Comparison of ENCODE assay signal across 26 mouse cellular contexts in the genomic region with DNA sequence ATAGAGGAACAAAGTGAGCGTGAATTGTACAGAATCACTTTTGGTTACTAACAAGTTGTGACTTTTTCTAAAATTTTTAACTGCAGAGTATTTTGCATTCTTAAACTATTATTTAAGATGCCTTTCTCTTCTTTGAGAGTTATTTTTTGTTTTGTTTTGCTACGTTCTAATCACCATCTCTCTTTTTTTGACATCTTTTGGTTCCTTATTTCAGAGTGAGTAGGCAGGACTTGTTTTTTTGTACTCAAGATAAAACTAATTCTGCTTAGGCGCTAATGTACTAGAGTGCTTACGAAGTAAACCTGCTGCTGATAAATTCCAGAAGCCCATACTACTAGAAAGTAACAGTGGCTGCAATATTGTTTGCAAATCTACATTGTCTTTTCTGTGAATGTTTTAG.
"Had no signal": no experiment of that assay in that cellular context is flagged by ENCODE, and none has a peak within 500 bp of the region (broad histone marks: within the 10 kb centered on the region; RNA-seq: fewer than 3 reads in every experiment).

No protein-coding gene starts in this region.

- H3K27me3 ChIP-seq: heart, embryonic 13.5 days; heart, embryonic 15.5 days; hindbrain, embryonic 13.5 days; hindbrain, embryonic 15.5 days; kidney, embryonic 15.5 days; limb, embryonic 13.5 days; limb, embryonic 15.5 days; liver, embryonic 12.5 days had no signal

- ATAC-seq: hindbrain, postnatal 0 days; intestine, embryonic 16.5 days; liver, embryonic 12.5 days had no signal

- H3K27ac ChIP-seq: heart, adult 2 months; heart, embryonic 13.5 days; heart, embryonic 15.5 days; hindbrain, embryonic 13.5 days; hindbrain, embryonic 15.5 days; hindbrain, postnatal 0 days; kidney, embryonic 15.5 days; kidney, postnatal 0 days; limb, embryonic 13.5 days; limb, embryonic 15.5 days; liver, embryonic 12.5 days; liver, embryonic 14.5 days had no signal

- H3K4me1 ChIP-seq: limb, embryonic 15.5 days had no signal

- H3K9me3 ChIP-seq: heart, embryonic 13.5 days; heart, embryonic 15.5 days; hindbrain, embryonic 13.5 days; hindbrain, embryonic 15.5 days; kidney, embryonic 15.5 days; limb, embryonic 13.5 days; limb, embryonic 15.5 days; liver, embryonic 12.5 days had no signal

- H3K36me3 ChIP-seq: heart, embryonic 13.5 days; heart, embryonic 15.5 days; hindbrain, embryonic 13.5 days; hindbrain, embryonic 15.5 days; kidney, embryonic 15.5 days; limb, embryonic 13.5 days; limb, embryonic 15.5 days had no signal

- DNase-seq: gastrocnemius, postnatal 14 days; gastrocnemius, postnatal 36 days; heart, adult 11 months; heart, adult 2 months; heart, postnatal 14 days; heart, postnatal 36 days; kidney, adult 11 months; kidney, adult 2 months; kidney, adult 9 months; kidney, postnatal 14 days; kidney, postnatal 36 days; layer of hippocampus, adult 9-11 months; layer of hippocampus, postnatal 36 days; left cerebral cortex, postnatal 4 days had no signal

- H3K4me3 ChIP-seq: heart, adult 2 months; heart, embryonic 13.5 days; heart, embryonic 15.5 days; hindbrain, embryonic 13.5 days; hindbrain, embryonic 15.5 days; kidney, embryonic 15.5 days; limb, embryonic 13.5 days; limb, embryonic 15.5 days; liver, embryonic 12.5 days had no signal

- H3K9ac ChIP-seq: heart, embryonic 13.5 days; heart, embryonic 15.5 days; hindbrain, embryonic 13.5 days; hindbrain, embryonic 15.5 days; kidney, embryonic 15.5 days; limb, embryonic 13.5 days; limb, embryonic 15.5 days; liver, embryonic 12.5 days; liver, embryonic 14.5 days had no signal
